Mouse (Mus musculus) forebrain, embryonic 13.5 days (tissue): Measurements from ENCODE around the gene Pgs1. TPM values are rescaled to one million over a fixed set of nuclear protein-coding genes. Genes with fewer than 3 reads are reported as not detected.

Experiments used
- ATAC-seq: fragments of 200-750 bp; cut with Nextera tagmentation; 2 replicates; pipeline ENCODE4 v1.8.0; 2017
- H3K27ac ChIP-seq: fragments of 300-500 bp; sonication (generic); 2 replicates; pipeline ENCODE4 v1.5.1; 2015; ENCODE audit warnings: inconsistent platforms, mild to moderate bottlenecking, moderate library complexity
- H3K27me3 ChIP-seq: fragments of 300-500 bp; sonication (generic); 2 replicates; pipeline ENCODE4 v1.6.1; 2015; ENCODE audit warnings: mild to moderate bottlenecking, inconsistent platforms
- H3K36me3 ChIP-seq: fragments of 300-500 bp; sonication (generic); 2 replicates; pipeline ENCODE4 v1.6.1; 2015; ENCODE audit warnings: mild to moderate bottlenecking, inconsistent platforms; ENCODE audit not compliant: poor library complexity, severe bottlenecking
- H3K4me1 ChIP-seq: fragments of 300-500 bp; sonication (generic); 2 replicates; pipeline ENCODE4 v1.6.1; 2015; ENCODE audit warnings: inconsistent platforms
- H3K4me2 ChIP-seq: fragments of 300-500 bp; sonication (generic); 2 replicates; pipeline ENCODE4 v1.6.1; 2015; ENCODE audit warnings: inconsistent platforms, mild to moderate bottlenecking, moderate library complexity
- H3K4me3 ChIP-seq: fragments of 300-500 bp; sonication (generic); 2 replicates; pipeline ENCODE4 v1.5.1; 2015; ENCODE audit warnings: mild to moderate bottlenecking, inconsistent platforms
- H3K9ac ChIP-seq: fragments of 300-500 bp; sonication (generic); 2 replicates; pipeline ENCODE4 v1.6.1; 2015; ENCODE audit warnings: mild to moderate bottlenecking, inconsistent platforms
- H3K9me3 ChIP-seq: fragments of 300-500 bp; sonication (generic); replicated peaks from 2 replicates; pipeline ENCODE4 v1.6.1; 2016; ENCODE audit warnings: inconsistent platforms
- WGBS: fragments of 180-500 bp; shearing (Covaris S2); methylation state at CpG from one replicate; pipeline ENCODE4 v1.1.7; 2015; 5-methylcytosine and 5-hydroxymethylcytosine counted together
- polyA plus RNA-seq: library from polyadenylated mRNA; unstranded; fragments of >200 nt; fragmentation: Nextera tagmentation; extraction: Ambion mirVana; gene quantifications from 2 replicates; pipeline ENCODE4 v1.2.1, GENCODE M21; 2015

The Pgs1 gene
- polyA plus RNA-seq, 1 experiment from 2014 or later = 42.7 TPM

- Histone ChIP-seq H3K27ac (no peak overlapping the region; the same call in 1 of the 2 replicates), H3K27me3 (peaks cover 30% of the 10 kb centered on the region), H3K4me3 (no peak overlapping the region), H3K4me1 (peaks cover 63% of the 10 kb centered on the region), H3K9me3 (no peaks in the 10 kb centered on the region), H3K9ac (no peak overlapping the region), H3K36me3 (no peaks in the 10 kb centered on the region), H3K4me2 (peak overlapping the region; percentile 71)
- whole genome bisulfite sequencing = 15% methylated on average over 1 of the region's 1 CpGs
- no peak for ATAC-seq
Observed at GRCm38 (mm10) chr11:117964294-117964693, 21.8 kb upstream of the Pgs1 start.

- Histone ChIP-seq H3K27ac (no peak overlapping the region), H3K9me3 (no peaks in the 10 kb centered on the region), H3K4me2 (peak overlapping the region; percentile 99; the same call in 1 of the 2 replicates), H3K27me3 (peaks cover 30% of the 10 kb centered on the region), H3K36me3 (no peaks in the 10 kb centered on the region), H3K4me3 (no peak overlapping the region), H3K4me1 (peaks cover 70% of the 10 kb centered on the region), H3K9ac (no peak overlapping the region)
- 36% methylated on average over 7 of the region's 7 CpGs for WGBS
- ATAC-seq = no peak
Observed at GRCm38 (mm10) chr11:117965052-117965451, 21.0 kb upstream of the Pgs1 start.

DNA sequence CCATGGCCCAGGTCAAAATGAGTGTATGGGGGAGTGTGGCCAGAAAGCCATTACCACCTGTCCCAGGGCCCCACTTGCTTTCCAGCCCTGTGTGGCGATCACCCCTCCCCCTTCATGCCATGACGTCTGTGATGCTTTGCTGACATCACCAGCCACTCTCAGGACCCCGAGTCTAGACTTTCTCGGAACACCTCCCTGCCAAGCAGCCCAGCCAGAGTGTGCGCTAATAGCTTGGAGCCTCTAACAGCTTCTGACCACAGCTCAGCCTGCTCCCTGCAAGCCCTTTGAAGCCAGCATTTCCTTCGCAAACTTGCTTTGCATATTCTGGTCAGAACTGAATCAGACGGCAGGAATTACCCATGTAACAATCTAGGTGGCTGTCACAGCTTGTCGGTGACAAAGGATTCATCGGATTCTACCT lies 20.5 kb upstream of the Pgs1 start:
- Histone ChIP-seq H3K4me2 (peak overlapping the region; percentile 99), H3K36me3 (no peaks in the 10 kb centered on the region), H3K9ac (0 out of 2 replicates have a peak overlapping the region, but pooled peaks have one; percentile 37), H3K27ac (no peak overlapping the region), H3K27me3 (peaks cover 30% of the 10 kb centered on the region), H3K4me3 (no peak overlapping the region), H3K9me3 (no peaks in the 10 kb centered on the region), H3K4me1 (peaks cover 75% of the 10 kb centered on the region)
- ATAC-seq = no peak
- WGBS = 10% methylated on average over 9 of the region's 9 CpGs

- H3K36me3 ChIP-seq = no peaks in the 10 kb centered on the region
- peak overlapping the region; percentile 88 for H3K9ac ChIP-seq
- H3K4me3 ChIP-seq = peak overlapping the region; percentile 75
- peaks cover 30% of the 10 kb centered on the region for H3K27me3 ChIP-seq
- peak overlapping the region; percentile 99 for H3K4me2 ChIP-seq
- H3K9me3 ChIP-seq = no peaks in the 10 kb centered on the region
- H3K4me1 ChIP-seq = peaks cover 77% of the 10 kb centered on the region
- no peak overlapping the region; the same call in 1 of the 2 replicates for H3K27ac ChIP-seq
- no peak for ATAC-seq
- 26% methylated on average over 7 of the region's 7 CpGs for WGBS
Observed at GRCm38 (mm10) chr11:117966506-117967100, 19.5 kb upstream of the Pgs1 start.

DNA sequence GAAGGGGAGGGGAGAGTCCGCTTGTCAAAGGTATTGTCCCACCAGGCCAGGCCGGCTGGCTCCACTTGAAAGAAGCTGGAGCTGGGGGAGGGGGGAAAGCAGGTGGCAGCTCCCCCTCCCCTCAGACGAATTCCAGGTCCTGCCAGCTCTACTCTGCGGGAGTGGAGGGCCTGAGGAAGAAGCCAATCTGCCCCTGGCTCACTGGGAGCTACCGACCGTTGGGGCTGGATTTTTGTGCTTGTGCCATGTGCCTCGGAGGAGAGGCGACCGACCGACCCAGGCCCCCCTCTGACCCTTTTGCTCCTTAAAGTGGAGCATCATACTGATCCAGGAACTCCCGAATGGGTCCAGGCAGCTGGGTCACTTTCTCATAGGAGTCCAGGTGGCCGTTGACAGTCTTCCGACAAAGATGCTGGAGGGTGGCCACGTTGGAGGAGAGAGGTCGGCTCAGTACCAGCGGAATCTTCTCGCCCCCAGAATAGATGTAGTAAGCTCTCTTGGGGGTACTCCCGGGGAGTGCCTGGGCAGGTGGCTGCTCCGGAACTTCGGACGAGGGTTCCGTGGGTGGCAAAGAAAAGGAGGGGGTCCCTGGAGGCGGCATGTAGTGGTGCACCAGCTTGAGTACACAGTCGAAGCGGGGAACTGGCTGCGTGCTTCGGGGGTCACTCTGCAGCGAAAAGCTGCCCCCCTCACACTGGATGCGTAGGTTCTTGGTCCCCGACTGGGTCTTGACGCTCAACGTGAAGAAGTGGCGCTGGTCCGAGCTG lies 18.7 kb upstream of the Pgs1 start:
- WGBS = 4% methylated on average over 34 of the region's 34 CpGs
- Histone ChIP-seq H3K9me3 (no peaks in the 10 kb centered on the region), H3K36me3 (no peaks in the 10 kb centered on the region), H3K4me3 (peak overlapping the region; percentile 75), H3K4me2 (peak overlapping the region; percentile 99), H3K9ac (peak overlapping the region; percentile 88), H3K27me3 (peaks cover 34% of the 10 kb centered on the region), H3K4me1 (peaks cover 70% of the 10 kb centered on the region), H3K27ac (peak overlapping the region; percentile 95; the same call in 1 of the 2 replicates)
- ATAC-seq = no peak

- H3K4me2 ChIP-seq = peak overlapping the region; percentile 99
- H3K9me3 ChIP-seq = no peaks in the 10 kb centered on the region
- H3K4me3 ChIP-seq = peak overlapping the region; percentile 75
- H3K9ac ChIP-seq = peak overlapping the region; percentile 88
- peaks cover 36% of the 10 kb centered on the region for H3K27me3 ChIP-seq
- H3K36me3 ChIP-seq = no peaks in the 10 kb centered on the region
- peak overlapping the region; percentile 95 for H3K27ac ChIP-seq
- under 1% methylated on average over 64 of the region's 64 CpGs for WGBS
- ATAC-seq = no peak
- peaks cover 63% of the 10 kb centered on the region for H3K4me1 ChIP-seq
Observed at GRCm38 (mm10) chr11:117968016-117968671, 17.9 kb upstream of the Pgs1 start.

DNA sequence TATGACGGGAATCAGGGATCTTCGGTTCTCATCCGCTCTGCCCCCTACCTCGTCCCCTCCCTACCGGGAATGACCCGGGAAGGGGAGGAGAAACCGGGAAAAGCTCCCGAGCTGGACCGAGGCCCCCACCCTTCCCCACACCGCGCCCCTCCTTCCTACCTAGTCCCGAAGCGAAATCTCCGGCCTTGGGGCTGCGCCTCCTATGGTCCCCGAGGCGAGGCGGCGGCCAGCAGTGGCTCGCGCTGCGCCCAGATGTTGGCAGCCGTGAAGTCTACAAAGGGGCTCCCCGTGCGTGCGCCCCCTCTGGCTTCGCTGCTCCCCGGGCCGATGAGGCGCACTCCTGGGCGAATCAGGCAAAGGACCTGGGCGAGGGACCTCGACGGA lies 17.4 kb upstream of the Pgs1 start:
- Histone ChIP-seq H3K27me3 (peaks cover 42% of the 10 kb centered on the region), H3K9ac (peak overlapping the region; percentile 88), H3K4me1 (peaks cover 58% of the 10 kb centered on the region)

DNA sequence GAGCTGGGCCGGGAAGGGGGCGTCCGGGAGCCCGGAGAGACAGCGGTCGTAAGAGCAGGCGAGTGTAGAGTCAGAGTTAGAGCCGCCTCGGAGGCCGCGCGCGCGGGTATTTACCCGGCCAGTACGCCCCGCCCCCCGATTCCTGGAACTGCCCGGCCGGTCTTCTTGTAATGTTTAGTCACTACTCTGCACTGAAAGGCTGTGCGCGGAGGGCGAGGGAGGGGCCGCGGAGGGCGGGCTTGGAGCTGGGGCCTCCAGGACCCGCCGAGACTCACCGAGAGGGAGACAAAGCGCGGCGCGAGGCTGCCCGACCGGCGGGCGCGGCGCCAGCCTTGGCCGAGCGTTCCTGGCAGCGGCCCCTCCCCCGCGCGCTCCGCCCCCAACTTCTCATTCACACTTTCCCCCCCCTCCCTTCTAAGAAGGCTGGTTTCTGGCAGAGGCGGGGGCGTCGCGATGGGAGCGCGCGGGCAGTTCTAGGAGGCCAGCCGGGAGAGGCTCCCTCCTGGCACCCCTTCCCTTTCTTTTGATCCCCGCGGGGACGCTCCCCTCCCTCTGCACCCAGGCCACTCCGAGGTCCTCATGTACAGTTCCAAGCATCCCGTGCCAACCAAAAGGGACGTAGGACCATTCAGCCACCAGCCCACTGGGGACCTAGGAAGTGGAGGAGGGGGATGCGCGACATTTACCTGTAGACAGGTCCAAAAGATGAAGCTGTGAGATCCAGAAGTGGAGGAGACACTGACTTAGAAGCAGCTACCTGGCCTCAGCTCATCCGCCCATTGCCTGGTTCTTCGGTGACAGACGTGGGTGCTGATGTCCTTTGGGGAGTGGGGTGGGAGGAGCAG lies 16.8 kb upstream of the Pgs1 start:
- Histone ChIP-seq H3K36me3 (no peaks in the 10 kb centered on the region), H3K27ac (peak overlapping the region; percentile 95), H3K4me3 (peak overlapping the region; percentile 75), H3K4me2 (peak overlapping the region; percentile 99), H3K9ac (peak overlapping the region; percentile 88), H3K4me1 (peaks cover 57% of the 10 kb centered on the region), H3K27me3 (peaks cover 45% of the 10 kb centered on the region), H3K9me3 (no peaks in the 10 kb centered on the region)
- peak; percentile 88 for ATAC-seq
- under 1% methylated on average over 57 of the region's 65 CpGs for WGBS

More for the DNA sequence above, 17.4 kb upstream of the Pgs1 start:
- peak; percentile 36 for ATAC-seq
- Histone ChIP-seq H3K27ac (peak overlapping the region; percentile 95), H3K4me3 (peak overlapping the region; percentile 75), H3K36me3 (no peaks in the 10 kb centered on the region), H3K9me3 (no peaks in the 10 kb centered on the region), H3K4me2 (peak overlapping the region; percentile 99)
- WGBS = under 1% methylated on average over 33 of the region's 34 CpGs

GRCm38 (mm10) chr11:117969945-117970872 lies 15.9 kb upstream of the Pgs1 start, which contains the start of gene Socs3:
Gene Socs3 (minus strand): TSS chr11:117970047.
- H3K36me3 ChIP-seq = no peaks in the 10 kb centered on the region
- peak; percentile 46 for ATAC-seq
- H3K27ac ChIP-seq = peak within 1 kb of the TSS; percentile 95
- WGBS = 13% methylated on average over 21 of the region's 21 CpGs
- H3K27me3 ChIP-seq = peaks cover 38% of the 10 kb centered on the region
- no peaks in the 10 kb centered on the region for H3K9me3 ChIP-seq
- peaks cover 57% of the 10 kb centered on the region for H3K4me1 ChIP-seq
- peak within 1 kb of the TSS; percentile 99 for H3K4me2 ChIP-seq
- H3K9ac ChIP-seq = peak within 1 kb of the TSS; percentile 88
- H3K4me3 ChIP-seq = peak within 1 kb of the TSS; percentile 75

DNA sequence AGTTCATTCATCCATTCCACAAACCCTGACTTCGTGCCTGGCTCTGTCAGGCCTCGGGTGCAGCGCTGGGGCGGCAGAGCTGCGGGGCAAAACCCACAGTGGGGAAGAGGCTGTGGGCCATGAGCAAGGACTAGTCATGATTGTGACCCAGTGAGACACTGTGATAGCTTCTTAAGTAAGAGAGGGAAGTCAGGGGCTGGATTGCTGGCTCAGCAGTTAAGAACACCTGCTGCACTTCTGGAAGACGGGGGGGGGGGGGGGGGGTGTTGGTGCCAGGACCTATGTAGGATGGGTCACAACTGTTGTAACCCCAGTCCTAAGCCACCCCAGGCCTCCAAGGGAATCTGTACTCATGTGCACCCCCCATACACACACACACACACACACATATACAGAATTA lies 15.0 kb upstream of the Pgs1 start:
- 68% methylated on average over 6 of the region's 6 CpGs for WGBS

More for the DNA sequence above, 15.0 kb upstream of the Pgs1 start:
- Histone ChIP-seq H3K4me1 (peaks cover 57% of the 10 kb centered on the region), H3K27me3 (peaks cover 31% of the 10 kb centered on the region), H3K36me3 (no peaks in the 10 kb centered on the region), H3K4me3 (no peak overlapping the region), H3K27ac (no peak overlapping the region), H3K9ac (no peak overlapping the region), H3K9me3 (no peaks in the 10 kb centered on the region), H3K4me2 (no peak overlapping the region)
- no peak for ATAC-seq
